Mouse (Mus musculus): Measurements from ENCODE around the gene Mllt11. TPM values are rescaled to one million over a fixed set of nuclear protein-coding genes. Genes with fewer than 3 reads are reported as not detected.
"Not testable (repeated sequence)": the region's sequence is repeated elsewhere in the genome, so short reads cannot be mapped to it uniquely, and the experiment has no call there.

The Mllt11 gene
- total and polyA plus RNA-seq, 2 experiments from 2014 or later: 347 to 446 TPM

- peak within 1 kb of the TSS; percentile 63 for H3K4me2 ChIP-seq (ENCODE audit: low read depth, low read length)
- peak within 1 kb of the TSS; percentile 98 for H3K27ac ChIP-seq
- peak; percentile 86 for TF ChIP-seq CTCF (IDR thresholded peaks at IDR 0.05; ENCODE audit: low read depth)
- no peaks in the 10 kb centered on the region for H3K27me3 ChIP-seq (ENCODE audit: insufficient read depth, low read length)
- H3K4me3 ChIP-seq (ENCODE audit: low read length): peak within 1 kb of the TSS; percentile 69
- H3K9me3 ChIP-seq (ENCODE audit: low read length): no peaks in the 10 kb centered on the region
- DNase-seq (ENCODE audit: low spot score): peak; percentile 94
- H3K4me1 ChIP-seq (ENCODE audit: insufficient read depth, low read length): peaks cover 5% of the 10 kb centered on the region; the same call in 1 of the 2 replicates
- peaks cover 21% of the 10 kb centered on the region for H3K36me3 ChIP-seq (ENCODE audit: insufficient read depth, low read length)
- H3K9ac ChIP-seq (replicated peaks; ENCODE audit: low read length): peak within 1 kb of the TSS; percentile 88
- peak; percentile 90 for ATAC-seq
- WGBS: under 1% methylated on average over 55 of the region's 56 CpGs
Measured at GRCm38 (mm10) chr3:95217255-95218134, 14.5 kb downstream of the Mllt11 start, which contains the start of gene Gabpb2. Gabpb2 (minus strand) TSS chr3:95217916.

- Histone ChIP-seq H3K4me1 (ENCODE audit: insufficient read depth, low read length) (peaks cover 5% of the 10 kb centered on the region; the same call in 1 of the 2 replicates), H3K27ac (peak overlapping the region; percentile 98), H3K9ac (replicated peaks; ENCODE audit: low read length) (peak overlapping the region; percentile 88; the same call in 1 of the 2 replicates), H3K36me3 (ENCODE audit: insufficient read depth, low read length) (peaks cover 21% of the 10 kb centered on the region), H3K27me3 (ENCODE audit: insufficient read depth, low read length) (no peaks in the 10 kb centered on the region), H3K4me2 (ENCODE audit: low read depth, low read length) (peak overlapping the region; percentile 63), H3K9me3 (ENCODE audit: low read length) (no peaks in the 10 kb centered on the region), H3K4me3 (ENCODE audit: low read length) (peak overlapping the region; percentile 69)
- 17% methylated on average over 4 of the region's 4 CpGs for WGBS
- DNase-seq (ENCODE audit: low spot score): no peak
- peak; percentile 33 for ATAC-seq
- TF ChIP-seq CTCF (IDR thresholded peaks at IDR 0.05; ENCODE audit: low read depth): no peak
Measured at GRCm38 (mm10) chr3:95216655-95217254, 15.2 kb downstream of the Mllt11 start.

DNA sequence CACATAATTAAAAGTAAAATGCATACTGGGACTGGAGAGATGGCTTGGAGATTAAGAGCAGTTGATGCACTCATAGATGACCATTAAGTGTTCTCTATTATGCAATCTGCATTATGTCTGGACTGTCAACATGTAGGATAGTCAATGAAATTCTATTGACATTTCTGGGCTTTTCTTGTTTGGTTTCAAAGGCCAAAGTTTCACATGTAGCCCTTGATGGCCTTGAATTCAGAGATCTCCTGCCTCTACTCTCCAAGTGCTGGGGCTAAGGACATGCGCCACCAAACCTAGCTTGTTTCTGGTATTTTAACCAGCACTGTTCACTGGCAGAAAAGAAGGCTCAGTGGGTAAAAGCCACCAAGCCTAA, 18.4 kb downstream of the Mllt11 start:
- Histone ChIP-seq H3K9me3 (ENCODE audit: low read length) (no peaks in the 10 kb centered on the region), H3K36me3 (ENCODE audit: insufficient read depth, low read length) (peaks cover 7% of the 10 kb centered on the region), H3K4me2 (ENCODE audit: low read depth, low read length) (no peak overlapping the region), H3K4me1 (ENCODE audit: insufficient read depth, low read length) (peaks cover 5% of the 10 kb centered on the region; the same call in 1 of the 2 replicates), H3K9ac (replicated peaks; ENCODE audit: low read length) (no peak overlapping the region), H3K27ac (no peak overlapping the region), H3K4me3 (ENCODE audit: low read length) (no peak overlapping the region), H3K27me3 (ENCODE audit: insufficient read depth, low read length) (no peaks in the 10 kb centered on the region)
- 100% methylated on average over 1 of the region's 1 CpGs for WGBS
- TF ChIP-seq CTCF (IDR thresholded peaks at IDR 0.05; ENCODE audit: low read depth): no peak
- DNase-seq (ENCODE audit: low spot score): no peak
- no peak for ATAC-seq

DNA sequence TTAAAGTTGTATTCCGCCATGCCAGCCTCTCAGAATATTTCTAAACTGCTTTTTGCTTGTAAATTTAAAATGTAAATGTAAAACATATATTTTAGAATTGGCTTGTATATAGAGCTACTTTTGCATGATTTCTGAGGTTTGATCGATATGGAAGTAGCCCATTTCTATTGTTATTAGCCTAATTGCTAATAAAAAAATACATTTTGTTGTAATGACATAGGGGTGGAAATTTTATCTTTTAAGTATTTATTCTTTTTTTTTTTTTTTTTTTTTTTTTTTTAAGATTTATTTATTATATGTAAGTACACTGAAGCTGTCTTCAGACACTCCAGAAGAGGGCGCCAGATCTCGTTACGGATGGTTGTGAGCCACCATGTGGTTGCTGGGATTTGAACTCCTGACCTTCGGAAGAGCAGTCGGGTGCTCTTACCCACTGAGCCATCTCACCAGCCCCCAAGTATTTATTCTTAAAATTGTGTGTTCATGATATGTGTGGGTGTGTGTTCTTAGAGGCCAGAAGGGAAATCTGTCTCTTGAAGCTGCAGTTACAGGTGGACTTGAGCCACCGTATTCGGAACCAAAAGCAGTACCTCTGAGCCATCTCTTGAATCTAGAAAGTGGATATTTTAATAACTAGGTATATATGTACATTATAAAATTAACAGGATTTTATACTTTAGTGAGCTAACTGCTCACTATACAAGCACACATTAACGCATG, 18.9 kb downstream of the Mllt11 start:
- not testable (repeated sequence) for H3K27ac ChIP-seq; H3K4me2 ChIP-seq (ENCODE audit: low read depth, low read length); ATAC-seq; H3K27me3 ChIP-seq (ENCODE audit: insufficient read depth, low read length); DNase-seq (ENCODE audit: low spot score); H3K4me3 ChIP-seq (ENCODE audit: low read length); H3K9ac ChIP-seq (replicated peaks; ENCODE audit: low read length); H3K4me1 ChIP-seq (ENCODE audit: insufficient read depth, low read length); H3K36me3 ChIP-seq (ENCODE audit: insufficient read depth, low read length); H3K9me3 ChIP-seq (ENCODE audit: low read length)
- 85% methylated on average over 9 of the region's 10 CpGs for WGBS

GRCm38 (mm10) chr3:95210585-95210984, 21.4 kb downstream of the Mllt11 start:
- no peak for DNase-seq (ENCODE audit: low spot score)
- Histone ChIP-seq H3K4me1 (ENCODE audit: insufficient read depth, low read length) (no peaks in the 10 kb centered on the region), H3K27ac (no peak overlapping the region), H3K9me3 (ENCODE audit: low read length) (no peaks in the 10 kb centered on the region), H3K36me3 (ENCODE audit: insufficient read depth, low read length) (peaks cover 7% of the 10 kb centered on the region), H3K4me3 (ENCODE audit: low read length) (no peak overlapping the region), H3K9ac (replicated peaks; ENCODE audit: low read length) (no peak overlapping the region), H3K4me2 (ENCODE audit: low read depth, low read length) (no peak overlapping the region), H3K27me3 (ENCODE audit: insufficient read depth, low read length) (no peaks in the 10 kb centered on the region)
- 32% methylated on average over 2 of the region's 2 CpGs for WGBS
- ATAC-seq: no peak
- no peak for TF ChIP-seq CTCF (IDR thresholded peaks at IDR 0.05; ENCODE audit: low read depth)

GRCm38 (mm10) chr3:95208286-95208685, 23.7 kb downstream of the Mllt11 start:
- Histone ChIP-seq H3K9ac (replicated peaks; ENCODE audit: low read length) (no peak overlapping the region), H3K36me3 (ENCODE audit: insufficient read depth, low read length) (peaks cover 10% of the 10 kb centered on the region; the same call in 1 of the 2 replicates), H3K27me3 (ENCODE audit: insufficient read depth, low read length) (no peaks in the 10 kb centered on the region), H3K4me2 (ENCODE audit: low read depth, low read length) (no peak overlapping the region), H3K4me3 (ENCODE audit: low read length) (no peak overlapping the region), H3K9me3 (ENCODE audit: low read length) (no peaks in the 10 kb centered on the region), H3K27ac (no peak overlapping the region), H3K4me1 (ENCODE audit: insufficient read depth, low read length) (no peaks in the 10 kb centered on the region)
- 92% methylated on average over 4 of the region's 4 CpGs for WGBS
- no peak for TF ChIP-seq CTCF (IDR thresholded peaks at IDR 0.05; ENCODE audit: low read depth)
- DNase-seq (ENCODE audit: low spot score): no peak
- no peak for ATAC-seq
